Mouse (Mus musculus) stomach, embryonic 15.5 days (tissue): Measurements from ENCODE around the gene Slc5a8. TPM values are rescaled to one million over a fixed set of nuclear protein-coding genes. Genes with fewer than 3 reads are reported as not detected.

Experiments used
- polyA plus RNA-seq: library from polyadenylated mRNA; unstranded; fragments of >200 nt; fragmentation: Nextera tagmentation; extraction: Ambion mirVana; gene quantifications from 2 replicates; pipeline ENCODE4 v1.2.1, GENCODE M21; 2015

The Slc5a8 gene
- polyA plus RNA-seq, 1 experiment from 2014 or later, result 0.10 TPM

Other genes starting within 250 kb of the Slc5a8 start
- 1.3 and 2.1 TPM in 2 replicates for gene Spic, start 201.0 kb upstream of the Slc5a8 start, polyA plus RNA-seq
- gene Arl1, start 155.1 kb upstream of the Slc5a8 start, polyA plus RNA-seq, result 201 and 202 TPM in 2 replicates
- gene Utp20, start 59.2 kb upstream of the Slc5a8 start, polyA plus RNA-seq, result 13.7 and 16.0 TPM in 2 replicates